Comparison of ENCODE assay signal across 8 mouse cellular contexts in the genomic region with DNA sequence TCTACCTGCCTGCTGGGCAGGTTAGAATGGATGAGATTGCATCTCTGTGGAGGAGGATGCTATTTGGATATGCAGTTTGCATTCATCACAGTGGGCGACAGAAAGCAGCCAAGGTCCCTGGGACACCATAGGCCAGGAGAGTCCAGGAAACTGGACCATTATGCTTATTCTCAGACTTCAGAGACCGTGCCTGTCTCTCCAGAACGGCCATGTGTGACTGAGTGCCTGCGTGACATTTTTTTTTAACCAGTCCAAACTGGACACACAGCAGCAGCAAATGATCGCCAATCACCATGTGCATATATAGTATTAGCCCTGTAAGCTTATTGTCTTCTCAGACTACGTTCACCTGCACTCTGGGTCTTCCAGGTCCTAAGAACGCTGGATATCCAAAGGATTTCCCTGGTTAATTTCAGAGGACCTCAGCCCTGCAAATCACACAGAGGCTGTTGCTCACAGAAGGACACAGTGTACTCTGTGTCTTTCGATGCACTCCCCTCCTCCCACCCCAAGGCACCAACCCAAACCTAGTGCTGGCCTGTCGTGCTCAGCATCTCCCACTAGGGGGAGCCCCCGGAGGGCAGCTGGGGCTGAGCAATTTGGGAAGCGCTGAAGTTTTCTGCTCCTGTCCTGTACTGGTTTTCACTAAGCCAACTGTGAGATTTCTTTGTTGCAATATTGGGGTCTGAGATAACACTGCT.
DNase-seq lines count a peak whose midpoint lies in the region; ATAC-seq and TF ChIP-seq lines count a peak whose summit lies in the region.

No protein-coding gene starts in this region.

- H3K4me2 ChIP-seq in embryonic facial prominence, embryonic 15.5 days (replicated peaks) = peak overlapping the region; percentile 53
- H3K4me2 ChIP-seq in heart, embryonic 12.5 days = peak overlapping the region; percentile 48; the same call in 1 of the 2 replicates
- H3K4me2 ChIP-seq in kidney, postnatal 0 days (ENCODE audit: low read length) = peak overlapping the region; percentile 41
- H3K4me2 ChIP-seq in liver, embryonic 11.5 days = no peak overlapping the region
- H3K4me2 ChIP-seq in neural tube, embryonic 13.5 days = peak overlapping the region; percentile 41

- H3K9ac ChIP-seq in embryonic facial prominence, embryonic 15.5 days = peak overlapping the region; percentile 21; the same call in 1 of the 2 replicates
- no peak overlapping the region for H3K9ac ChIP-seq in heart, embryonic 12.5 days
- H3K9ac ChIP-seq in kidney, postnatal 0 days (ENCODE audit: low read depth, low read length) = 0 out of 2 replicates have a peak overlapping the region, but pooled peaks have one; percentile 19
- no peak overlapping the region for H3K9ac ChIP-seq in liver, embryonic 11.5 days (ENCODE audit: low read depth, low read length)
- H3K9ac ChIP-seq in neural tube, embryonic 13.5 days = peak overlapping the region; percentile 49; the same call in 1 of the 2 replicates

- DNase-seq in 416B (ENCODE audit: low read depth) = peak; percentile 39
- DNase-seq in adrenal gland, postnatal 4 days (ENCODE audit: low spot score in 2 of 2) = peak; percentile 81
- peak; percentile 90 for DNase-seq in kidney, postnatal 0 days (ENCODE audit: low spot score)
- peak; percentile 77 for DNase-seq in liver, embryonic 11.5 days (ENCODE audit: low spot score)
- peak; percentile 97 for DNase-seq in testis, postnatal 10 days (ENCODE audit: low spot score)

- peaks cover 29% of the 10 kb centered on the region for H3K4me1 ChIP-seq in embryonic facial prominence, embryonic 15.5 days
- peaks cover 13% of the 10 kb centered on the region for H3K4me1 ChIP-seq in heart, embryonic 12.5 days (replicated peaks)
- H3K4me1 ChIP-seq in kidney, postnatal 0 days (replicated peaks; ENCODE audit: insufficient read depth, low read length) = peaks cover 10% of the 10 kb centered on the region; the same call in 1 of the 2 replicates
- H3K4me1 ChIP-seq in liver, embryonic 11.5 days (replicated peaks; ENCODE audit: control insufficient read depth, insufficient read depth, low read length) = 0 out of 2 replicates have a peak, but pooled peaks cover 3% of the 10 kb centered on the region
- peaks cover 47% of the 10 kb centered on the region for H3K4me1 ChIP-seq in neural tube, embryonic 13.5 days (replicated peaks)

- H3K9me3 ChIP-seq in embryonic facial prominence, embryonic 15.5 days (replicated peaks) = no peaks in the 10 kb centered on the region
- no peaks in the 10 kb centered on the region for H3K9me3 ChIP-seq in heart, embryonic 12.5 days (replicated peaks)
- H3K9me3 ChIP-seq in kidney, postnatal 0 days (replicated peaks; ENCODE audit: low read length) = no peaks in the 10 kb centered on the region
- no peaks in the 10 kb centered on the region for H3K9me3 ChIP-seq in liver, embryonic 11.5 days (ENCODE audit: control insufficient read depth, low read length)
- H3K9me3 ChIP-seq in neural tube, embryonic 13.5 days = no peaks in the 10 kb centered on the region

- H3K27ac ChIP-seq in embryonic facial prominence, embryonic 15.5 days (replicated peaks) = peak overlapping the region; percentile 86
- H3K27ac ChIP-seq in heart, embryonic 12.5 days (ENCODE audit: poor library complexity, severe bottlenecking) = peak overlapping the region; percentile 76
- no peak overlapping the region; the same call in 1 of the 2 replicates for H3K27ac ChIP-seq in kidney, postnatal 0 days
- no peak overlapping the region for H3K27ac ChIP-seq in liver, embryonic 11.5 days (ENCODE audit: low read depth, low read length)
- peak overlapping the region; percentile 75 for H3K27ac ChIP-seq in neural tube, embryonic 13.5 days (replicated peaks)

- no peaks in the 10 kb centered on the region for H3K27me3 ChIP-seq in embryonic facial prominence, embryonic 15.5 days
- H3K27me3 ChIP-seq in heart, embryonic 12.5 days (replicated peaks) = no peaks in the 10 kb centered on the region
- no peaks in the 10 kb centered on the region for H3K27me3 ChIP-seq in kidney, postnatal 0 days (ENCODE audit: insufficient read depth, low read length)
- H3K27me3 ChIP-seq in liver, embryonic 11.5 days (replicated peaks; ENCODE audit: control insufficient read depth, insufficient read depth, low read length) = no peaks in the 10 kb centered on the region
- no peaks in the 10 kb centered on the region for H3K27me3 ChIP-seq in neural tube, embryonic 13.5 days

- peak; percentile 98 for TF ChIP-seq CTCF in kidney, postnatal 0 days (IDR thresholded peaks at IDR 0.05; ENCODE audit: low read depth)

- 37% methylated on average over 11 of the region's 11 CpGs for WGBS in embryonic facial prominence, embryonic 15.5 days
- 45% methylated on average over 11 of the region's 11 CpGs for WGBS in heart, embryonic 12.5 days
- WGBS in kidney, postnatal 0 days = 37% methylated on average over 11 of the region's 11 CpGs
- WGBS in liver, embryonic 11.5 days = 45% methylated on average over 11 of the region's 11 CpGs
- 33% methylated on average over 11 of the region's 11 CpGs for WGBS in neural tube, embryonic 13.5 days

- peak overlapping the region; percentile 36 for H3K4me3 ChIP-seq in embryonic facial prominence, embryonic 15.5 days (replicated peaks)
- H3K4me3 ChIP-seq in heart, embryonic 12.5 days = no peak overlapping the region
- H3K4me3 ChIP-seq in kidney, postnatal 0 days (replicated peaks; ENCODE audit: low read depth, low read length) = no peak overlapping the region
- H3K4me3 ChIP-seq in liver, embryonic 11.5 days (ENCODE audit: low read depth, low read length) = no peak overlapping the region
- H3K4me3 ChIP-seq in neural tube, embryonic 13.5 days = no peak overlapping the region; the same call in 1 of the 2 replicates

- peak; percentile 83 for ATAC-seq in embryonic facial prominence, embryonic 15.5 days (ENCODE audit: insufficient number of reproducible peaks, low FRiP score, low TSS enrichment, low read depth)
- peak; percentile 69; the same call in 1 of the 2 replicates for ATAC-seq in heart, embryonic 12.5 days (ENCODE audit: insufficient number of reproducible peaks, low FRiP score)
- peak; percentile 80; the same call in 1 of the 2 replicates for ATAC-seq in kidney, postnatal 0 days (replicated peaks; ENCODE audit: low FRiP score, low read depth)
- no peak for ATAC-seq in liver, embryonic 11.5 days (replicated peaks; ENCODE audit: low FRiP score)
- ATAC-seq in neural tube, embryonic 13.5 days (ENCODE audit: low read depth) = peak; percentile 84

- no peaks in the 10 kb centered on the region for H3K36me3 ChIP-seq in embryonic facial prominence, embryonic 15.5 days
- no peaks in the 10 kb centered on the region for H3K36me3 ChIP-seq in heart, embryonic 12.5 days
- H3K36me3 ChIP-seq in kidney, postnatal 0 days (ENCODE audit: insufficient read depth, low read length) = no peaks in the 10 kb centered on the region
- no peaks in the 10 kb centered on the region for H3K36me3 ChIP-seq in liver, embryonic 11.5 days (ENCODE audit: control insufficient read depth, insufficient read depth, low read length)
- no peaks in the 10 kb centered on the region for H3K36me3 ChIP-seq in neural tube, embryonic 13.5 days

Comparison
In these comparisons a context has a peak if more than half of its experiments do, and no peak if none do; other contexts are left out.
1. DNase-seq: peak in every context shown above with its lines; median percentile 97 in testis, postnatal 10 days; 90 in kidney, postnatal 0 days; 81 in adrenal gland, postnatal 4 days; 77 in liver, embryonic 11.5 days; 39 in 416B.
2. H3K27ac ChIP-seq: peak in embryonic facial prominence, embryonic 15.5 days (single experiment), heart, embryonic 12.5 days (single experiment) and neural tube, embryonic 13.5 days (single experiment); none in kidney, postnatal 0 days (single experiment) and liver, embryonic 11.5 days (single experiment).
3. H3K9ac ChIP-seq: peak in embryonic facial prominence, embryonic 15.5 days (single experiment), kidney, postnatal 0 days (single experiment) and neural tube, embryonic 13.5 days (single experiment); none in heart, embryonic 12.5 days (single experiment) and liver, embryonic 11.5 days (single experiment).